Mouse (Mus musculus) small intestine, adult 2 months (tissue): ENCODE results near the gene Rxfp1.

Experiments
- CTCF ChIP-seq: fragments of 200-500 bp; IDR thresholded peaks from 2 replicates; pipeline ENCODE4 v1.5.1; 2012; ENCODE audit warnings: low read depth, mild to moderate bottlenecking, control low read depth, inconsistent platforms, low read length, moderate library complexity, mixed read lengths; ENCODE audit not compliant: insufficient replicate concordance, insufficient read length; ENCODE audit errors: extremely low read depth
- POLR2A ChIP-seq: fragments of 200-500 bp; IDR thresholded peaks from 2 replicates; pipeline ENCODE4 v1.6.1; 2012; ENCODE audit warnings: low read depth, mild to moderate bottlenecking, control low read depth, inconsistent platforms, low read length, moderate library complexity

- TF ChIP-seq POLR2A, result no peak
- no peak for TF ChIP-seq CTCF
Observed at GRCm38 (mm10) chr3:79738451-79738850, 771 bp upstream of the Rxfp1 start.
